Mouse (Mus musculus) embryo, embryonic 11.5 days (tissue): ENCODE data around the gene Scn1a.

ENCODE experiments used
- DNase-seq: peaks from one replicate; pipeline ENCODE4 v3.0.0-alpha.2; 2012; ENCODE audit warnings: low read depth, low spot score

The Scn1a gene

DNA sequence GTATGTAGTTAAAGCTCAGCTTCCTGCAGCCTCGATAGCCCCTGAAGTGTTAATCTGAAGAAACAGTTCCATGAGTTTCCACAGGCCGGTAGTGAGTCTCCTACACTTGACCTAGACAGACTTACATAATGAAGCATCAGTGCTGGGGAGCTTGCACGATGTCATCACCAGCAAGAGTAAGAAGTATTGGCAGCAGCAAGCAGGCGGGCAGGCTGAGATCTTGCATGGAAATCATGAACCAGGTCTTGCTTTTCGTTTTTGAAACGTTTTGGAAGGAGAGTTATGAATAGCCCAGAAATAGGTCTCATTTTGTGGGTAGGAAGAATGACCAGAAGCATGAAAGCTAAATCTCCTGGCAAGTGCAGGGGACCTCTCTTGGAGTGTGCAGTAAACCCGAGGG is at the start of gene Scn1a:
TSS of gene Scn1a (minus strand) at position 130 of the 400 bp plus-strand sequence.
- no peak for DNase-seq

DNA sequence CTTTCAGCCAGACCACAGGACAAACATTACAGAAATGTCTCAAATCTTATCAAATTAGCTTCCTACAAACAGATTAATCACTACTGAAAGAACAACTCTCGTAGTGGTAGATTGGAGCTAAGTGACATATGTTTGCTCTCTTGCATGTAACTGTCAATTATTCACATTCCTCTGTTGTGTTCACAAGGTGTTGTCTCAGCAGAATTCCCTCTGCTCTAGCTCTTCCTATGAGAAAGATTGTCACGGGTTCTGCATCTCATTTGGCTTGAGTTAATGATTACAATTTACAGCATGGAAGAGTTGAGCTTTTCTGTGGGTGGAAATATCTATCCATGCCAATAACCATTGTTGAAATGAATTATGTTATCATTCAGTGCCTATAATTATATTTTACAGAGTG is 37.8 kb upstream of the Scn1a start:
- DNase-seq = no peak

DNA sequence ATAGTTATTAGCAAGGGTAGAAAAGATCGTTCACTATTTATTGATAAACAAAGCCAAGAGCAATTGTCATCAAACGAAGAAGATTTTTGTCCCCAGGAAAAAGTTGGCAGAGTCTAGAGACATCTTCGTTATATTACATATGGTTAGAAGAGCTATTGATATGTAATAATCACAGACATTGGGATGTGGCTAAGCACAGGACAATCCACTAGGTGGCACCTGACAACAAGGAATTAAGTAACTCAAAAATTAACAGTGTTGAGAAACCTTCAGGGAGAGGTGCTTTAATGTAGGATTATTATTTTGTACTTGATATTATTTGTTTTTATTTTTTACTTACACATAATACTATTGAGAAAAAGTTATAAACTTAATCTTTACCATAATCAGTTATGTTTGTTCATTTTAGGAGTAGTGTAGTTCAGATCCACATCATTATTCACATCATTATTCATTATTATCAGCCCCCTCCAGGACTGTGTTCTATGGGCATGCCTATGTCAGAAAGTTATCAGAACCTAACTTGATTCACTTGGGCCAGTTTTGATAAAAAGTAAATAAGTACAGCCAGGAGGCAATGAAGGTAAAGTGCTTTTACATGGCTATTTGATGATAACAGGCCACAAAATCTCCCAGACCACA is 32.7 kb upstream of the Scn1a start:
- DNase-seq = peak; percentile 11

DNA sequence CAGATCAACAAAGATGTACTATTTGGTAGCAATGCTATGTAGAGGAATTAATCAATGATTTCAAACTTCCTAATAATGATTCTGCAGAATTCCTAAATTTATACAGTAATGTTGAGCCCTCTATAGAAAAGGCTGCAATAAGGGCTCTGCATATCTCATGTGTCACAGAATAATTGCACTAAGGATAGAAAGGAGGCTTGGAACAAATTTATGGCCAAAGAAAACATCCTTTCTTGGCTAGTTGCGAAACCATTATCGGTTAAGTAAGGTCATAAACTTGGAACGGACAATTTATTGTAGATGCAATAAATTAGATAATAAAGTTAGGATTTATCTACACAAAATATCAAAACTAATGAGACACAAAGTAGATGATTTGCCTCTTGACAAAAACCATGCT is 24.8 kb upstream of the Scn1a start:
- DNase-seq = no peak

DNA sequence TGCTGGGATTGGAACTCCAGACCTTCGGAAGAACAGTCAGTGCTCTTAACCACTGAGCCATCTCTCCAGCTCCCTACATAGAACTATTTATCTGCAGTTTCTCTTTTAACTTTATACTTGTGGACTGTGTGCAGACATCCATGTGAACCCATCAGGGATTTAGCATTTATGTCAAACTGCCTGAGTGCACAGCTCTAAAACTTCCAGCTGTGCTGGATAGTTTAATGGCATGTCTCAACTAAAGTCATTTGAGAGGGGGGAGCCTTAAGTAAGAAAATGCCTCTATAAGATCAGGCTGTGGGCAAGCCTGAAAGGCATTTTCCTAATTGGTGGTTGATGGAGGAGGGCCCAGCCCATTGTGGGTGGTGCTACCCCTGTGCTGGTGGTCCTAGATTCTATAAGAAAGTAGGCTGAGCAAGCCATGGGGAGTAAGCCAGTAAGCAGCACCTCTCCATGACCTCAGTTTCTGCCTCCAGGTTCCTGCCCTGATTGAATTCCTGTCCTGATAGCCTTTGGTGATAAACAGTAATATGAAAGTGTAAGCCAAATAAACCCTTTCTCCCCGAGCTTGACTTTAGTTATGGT is 24.3 kb upstream of the Scn1a start:
- DNase-seq = no peak

DNA sequence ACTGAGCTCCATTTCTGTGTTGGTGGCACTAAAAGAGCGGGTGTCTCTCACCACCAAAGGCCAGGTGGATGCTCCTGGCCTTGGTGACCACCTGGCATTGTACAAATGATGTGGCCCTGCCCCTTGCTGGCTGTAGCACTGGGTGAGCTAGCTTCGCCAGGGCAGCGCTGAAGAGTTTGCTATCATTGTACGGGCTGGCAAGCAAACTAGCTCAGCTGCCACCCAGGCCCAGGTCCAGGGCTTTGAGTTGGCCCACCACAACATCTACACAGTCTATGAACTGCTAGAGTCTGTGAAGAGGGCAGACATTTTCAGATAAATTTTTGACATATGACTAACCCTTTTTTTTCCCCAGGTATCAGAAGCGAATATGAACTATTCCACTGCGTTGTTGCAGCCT is 23.3 kb upstream of the Scn1a start:
- DNase-seq = no peak

DNA sequence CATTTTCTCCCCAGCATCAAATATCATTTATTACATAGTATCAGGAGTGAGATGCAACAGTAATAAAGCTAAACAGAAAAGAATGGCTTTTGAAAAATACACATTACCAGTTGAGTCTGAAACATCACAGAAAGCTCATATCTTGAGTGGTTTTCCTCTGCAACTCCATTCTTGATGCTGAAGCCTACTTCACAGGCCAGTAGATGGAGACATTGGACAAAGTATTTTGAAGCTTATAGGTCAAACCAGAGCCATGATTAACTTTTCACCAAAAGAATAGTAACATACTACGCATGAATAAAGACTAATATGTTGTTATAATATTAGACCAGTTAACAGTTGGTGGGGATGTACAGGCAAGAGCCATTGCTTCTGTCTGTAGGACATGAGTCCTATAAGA is 21.8 kb upstream of the Scn1a start:
- no peak for DNase-seq

DNA sequence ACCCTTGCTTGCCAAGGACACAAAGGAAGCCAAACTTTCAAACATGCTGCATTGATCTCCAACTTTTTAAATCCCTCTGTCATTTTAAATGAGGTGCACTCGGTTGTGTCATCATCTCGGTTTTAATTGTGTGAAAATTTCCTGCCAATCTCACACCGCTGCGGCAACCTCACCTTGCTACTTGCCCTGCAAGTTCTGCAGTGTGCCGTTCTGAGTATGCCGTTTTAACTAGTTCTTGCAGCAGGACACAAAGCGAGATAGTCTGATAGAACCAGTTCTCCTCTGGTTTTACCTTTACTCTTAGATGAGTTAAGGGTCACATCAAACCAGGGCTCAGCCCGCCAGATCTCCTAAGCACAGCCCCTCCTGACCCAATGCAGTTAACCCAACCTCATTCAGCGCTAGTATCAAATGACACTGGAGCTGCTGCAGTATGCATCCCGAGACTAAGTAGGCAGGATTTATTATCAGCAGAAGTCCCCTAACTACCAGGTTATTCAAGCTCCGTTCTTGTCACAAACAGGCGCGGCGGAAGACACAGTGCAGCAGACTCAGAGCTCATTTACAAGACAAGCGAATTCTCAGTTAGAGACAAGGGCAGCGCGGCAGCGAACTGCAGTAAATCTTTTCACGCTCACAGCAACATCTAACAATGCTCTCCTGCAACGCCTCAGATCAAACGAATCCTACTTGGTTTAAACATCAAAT is 722 bp downstream of the Scn1a start:
- peak; percentile 35 for DNase-seq

DNA sequence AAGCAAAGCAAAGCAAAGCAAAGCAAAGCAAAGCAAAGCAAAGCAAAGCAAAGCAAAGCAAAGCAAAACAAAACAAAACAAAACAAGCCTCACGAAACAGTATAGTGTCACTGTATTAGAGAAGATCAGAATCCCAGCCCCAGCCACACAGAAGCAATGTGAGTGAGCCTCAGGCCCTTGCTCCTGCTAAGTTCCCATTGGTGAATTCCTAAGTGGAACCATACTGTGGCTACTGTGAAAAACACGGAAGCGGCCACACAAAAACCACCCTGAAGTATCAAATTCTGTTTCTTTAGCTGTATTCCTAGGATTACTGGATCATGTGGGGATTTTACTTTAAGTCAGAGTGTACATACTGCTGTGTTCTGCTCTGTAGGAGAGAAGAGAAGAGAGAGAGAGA is 4.4 kb downstream of the Scn1a start:
- no peak for DNase-seq

DNA sequence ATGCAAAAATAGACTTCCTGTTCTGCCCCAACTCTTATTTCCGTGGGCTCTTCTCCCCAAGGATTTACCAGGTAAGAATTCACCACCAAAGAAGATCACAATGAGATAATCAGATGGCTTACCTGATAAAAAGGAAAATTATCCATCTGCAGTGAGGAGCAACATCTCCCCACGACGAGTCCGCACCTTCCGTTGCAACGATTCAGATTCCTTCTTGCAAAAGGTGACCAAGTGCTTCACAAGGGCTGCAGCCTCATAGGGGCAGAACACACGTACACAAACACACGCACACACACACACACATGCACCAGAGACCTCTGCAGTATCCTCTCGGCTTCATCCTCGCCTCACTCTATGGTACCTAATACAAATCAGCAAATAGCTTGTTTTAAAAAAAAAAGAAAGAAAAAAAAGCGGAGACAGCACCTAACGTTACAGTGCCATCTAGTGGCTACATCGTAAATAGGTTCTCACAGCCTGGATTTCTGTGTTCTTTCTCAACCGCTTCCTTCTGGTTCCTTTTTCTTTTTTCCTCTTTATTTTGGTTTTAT is 30.8 kb downstream of the Scn1a start:
- peak; percentile 48 for DNase-seq

DNA sequence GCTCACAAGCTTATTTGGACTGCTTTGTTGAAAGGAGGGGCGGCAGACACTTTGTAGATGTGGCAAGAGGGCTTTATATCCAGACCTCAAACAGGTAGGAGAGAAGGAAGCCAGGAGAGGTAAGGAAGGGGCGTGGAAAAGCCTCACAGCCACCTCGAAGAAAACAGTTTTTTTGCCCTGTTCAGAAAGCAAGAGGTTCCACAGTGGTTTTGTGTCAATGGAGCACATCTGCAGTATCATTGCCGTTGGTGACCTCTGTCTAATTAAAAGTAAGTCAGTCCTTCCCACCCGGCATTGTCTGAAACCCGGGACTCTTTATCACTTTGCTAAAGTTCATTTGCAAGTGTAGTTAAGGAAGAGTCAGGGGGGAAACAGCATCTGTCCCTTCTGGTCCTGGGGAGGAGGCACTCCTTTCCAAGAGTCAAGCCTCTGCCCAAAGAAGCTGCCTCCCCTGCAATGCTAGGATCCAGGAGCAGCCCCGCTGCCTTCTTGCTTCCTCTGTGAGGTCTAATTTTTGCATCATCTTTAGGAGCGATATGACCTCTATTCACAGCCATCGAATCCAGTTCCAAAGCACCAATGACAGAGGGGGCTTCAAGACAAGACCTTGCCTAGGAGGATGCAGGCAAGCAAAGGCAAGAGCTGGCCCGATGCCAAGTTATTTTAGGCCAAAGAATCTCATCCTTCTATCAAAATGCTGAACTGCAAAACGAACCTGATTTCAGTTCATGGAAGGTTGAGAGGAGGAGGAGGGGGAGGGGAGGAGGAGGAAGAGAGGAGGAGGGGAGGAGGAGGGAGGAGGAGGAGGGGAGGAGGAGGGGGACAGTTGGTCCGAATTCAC is 31.5 kb downstream of the Scn1a start:
- DNase-seq = peak; percentile 19

DNA sequence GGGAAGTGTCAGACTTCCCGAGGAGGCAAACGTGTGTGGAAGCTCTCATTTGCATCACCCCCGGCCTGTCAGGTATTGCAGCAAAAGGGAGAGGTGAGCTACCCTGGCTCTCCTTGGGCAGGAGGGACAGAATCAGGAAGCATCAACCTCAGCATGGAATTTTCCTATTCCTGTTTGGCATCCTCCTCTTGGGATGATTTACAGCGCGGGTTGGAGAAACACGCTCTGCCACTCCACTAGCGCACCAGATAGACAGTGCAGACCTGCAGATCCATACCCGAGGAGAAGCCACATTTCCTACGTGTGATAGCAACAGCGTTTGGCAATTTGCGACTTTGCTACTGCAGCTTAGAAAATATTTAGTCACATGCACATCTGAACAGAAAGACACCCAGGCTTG is 32.2 kb downstream of the Scn1a start:
- DNase-seq = no peak

DNA sequence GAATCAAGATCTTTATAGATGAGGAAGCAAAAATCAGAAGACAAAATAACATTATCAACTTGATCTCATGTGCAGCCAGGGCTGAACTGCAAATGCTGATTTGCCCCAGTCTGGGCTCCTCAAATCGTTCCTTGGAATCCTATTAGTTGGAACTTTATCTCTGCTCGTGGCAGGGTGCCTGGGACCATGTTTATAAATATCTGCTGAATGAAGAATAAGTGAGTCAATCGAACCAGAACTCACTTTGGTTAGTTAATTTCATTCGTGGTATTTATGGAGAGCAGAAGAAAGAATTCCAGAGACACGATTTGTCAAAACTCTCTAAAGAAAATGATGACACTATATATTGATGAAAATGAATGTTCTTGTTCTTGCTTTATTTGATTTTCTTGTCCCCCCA is 48.1 kb downstream of the Scn1a start:
- no peak for DNase-seq

DNA sequence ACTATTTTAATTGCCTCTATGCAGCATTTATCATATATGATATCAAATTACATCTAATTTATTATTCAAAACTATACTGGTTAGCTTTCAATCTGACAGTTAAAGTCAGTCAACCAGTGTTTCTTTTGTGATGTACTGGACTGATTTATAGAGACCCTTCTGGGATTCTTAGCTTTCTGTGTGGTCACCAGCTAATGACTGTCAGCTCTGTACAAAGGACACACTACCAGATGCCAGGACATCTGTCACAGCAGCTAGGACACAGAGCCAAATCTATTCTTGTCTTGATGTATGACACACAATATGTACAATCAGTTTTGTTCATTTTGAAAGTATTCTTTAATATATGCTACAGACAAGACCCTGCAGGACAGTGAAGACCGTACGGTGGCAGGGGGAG is 72.7 kb downstream of the Scn1a start:
- no peak for DNase-seq

DNA sequence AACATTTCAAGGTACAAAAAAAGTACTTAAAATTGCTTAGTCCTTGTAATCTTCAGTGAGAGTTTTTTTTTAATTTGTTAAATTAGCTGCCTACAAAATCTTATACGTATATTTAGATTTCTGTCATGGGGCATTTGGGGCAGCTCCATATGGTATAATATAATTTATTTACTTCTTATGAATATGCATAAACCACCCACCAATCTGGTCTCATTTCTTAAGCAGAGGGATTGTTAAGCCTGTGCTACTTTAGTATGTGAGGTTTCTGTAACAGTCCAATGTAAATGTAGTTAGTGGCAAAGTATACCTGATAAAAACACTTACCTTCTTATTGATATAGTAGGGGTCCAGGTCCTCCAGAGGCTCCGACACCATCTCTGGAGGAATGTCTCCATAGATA is 90.0 kb downstream of the Scn1a start:
- DNase-seq = no peak

DNA sequence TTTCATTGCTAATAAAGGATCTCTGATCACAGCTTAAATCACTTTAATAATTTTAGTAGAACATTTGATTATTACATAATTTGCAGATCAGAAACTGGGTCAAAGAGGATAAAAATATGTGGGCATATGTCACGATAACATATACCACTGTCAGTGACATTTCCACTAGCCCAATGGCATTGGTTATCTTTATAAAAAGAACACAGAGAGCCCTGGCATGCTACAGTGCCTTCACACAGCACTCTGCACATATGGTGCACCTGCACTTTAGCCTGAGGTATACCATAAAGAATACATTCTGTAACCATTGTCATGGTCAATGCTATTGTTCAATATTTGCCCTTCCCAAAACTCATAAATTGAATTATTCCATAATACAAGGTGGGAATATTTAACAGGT is 94.0 kb downstream of the Scn1a start:
- DNase-seq = no peak

DNA sequence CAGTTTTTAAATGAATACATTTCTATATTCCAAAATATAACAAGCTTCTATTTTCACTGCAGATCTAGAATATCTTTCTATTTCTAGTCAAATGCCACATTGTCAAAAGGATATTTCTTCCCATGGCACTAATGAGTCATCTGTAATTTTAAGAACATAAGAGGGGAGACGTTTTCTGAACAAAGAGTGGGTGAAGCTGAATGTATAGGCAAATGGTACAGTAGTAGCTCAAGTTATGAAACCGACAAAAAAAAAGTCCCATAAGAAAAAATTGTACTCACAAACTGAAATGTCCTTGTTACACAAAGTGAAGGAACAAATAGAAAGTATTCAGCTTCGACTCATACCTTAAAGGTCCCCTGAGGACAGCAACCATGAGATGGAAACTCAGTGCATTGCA is 94.5 kb downstream of the Scn1a start:
- DNase-seq = no peak

DNA sequence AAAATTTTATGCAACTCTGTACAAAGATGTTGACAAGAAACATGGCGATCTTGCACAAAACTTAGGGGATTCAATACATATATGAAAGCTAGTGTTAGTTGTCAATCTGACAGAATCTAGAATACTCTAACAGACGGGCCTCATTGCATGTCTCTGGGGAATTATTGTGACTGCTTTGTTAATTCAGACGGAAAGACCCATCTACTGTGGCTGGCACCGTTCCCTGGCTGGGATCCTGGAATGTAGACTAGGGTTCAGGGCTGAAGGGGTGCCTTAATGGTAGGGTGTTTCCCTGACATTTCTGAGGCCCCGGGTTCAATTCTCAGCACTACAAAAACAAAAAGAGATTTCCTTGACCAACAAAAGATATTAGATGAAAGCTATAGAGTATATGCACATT is 103.2 kb downstream of the Scn1a start:
- DNase-seq = no peak

DNA sequence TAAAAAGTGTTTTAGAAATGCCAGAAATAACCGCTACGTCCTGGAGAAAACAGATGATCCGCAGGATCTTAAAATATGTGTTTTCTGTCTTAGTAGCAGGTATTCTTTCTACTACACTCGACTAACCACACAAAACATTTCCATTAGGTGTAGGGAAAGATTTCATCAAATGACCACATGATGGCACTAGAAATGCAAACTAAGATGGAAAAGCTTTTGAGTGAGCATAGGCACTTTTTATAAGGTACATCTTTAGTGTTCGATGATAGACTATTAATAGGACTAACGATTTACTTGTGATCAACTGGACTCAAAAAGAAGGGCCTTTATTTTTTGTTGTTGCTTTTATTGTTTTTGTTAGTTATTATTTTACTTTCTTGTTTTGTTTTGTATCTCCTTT is 104.2 kb downstream of the Scn1a start:
- no peak for DNase-seq

DNA sequence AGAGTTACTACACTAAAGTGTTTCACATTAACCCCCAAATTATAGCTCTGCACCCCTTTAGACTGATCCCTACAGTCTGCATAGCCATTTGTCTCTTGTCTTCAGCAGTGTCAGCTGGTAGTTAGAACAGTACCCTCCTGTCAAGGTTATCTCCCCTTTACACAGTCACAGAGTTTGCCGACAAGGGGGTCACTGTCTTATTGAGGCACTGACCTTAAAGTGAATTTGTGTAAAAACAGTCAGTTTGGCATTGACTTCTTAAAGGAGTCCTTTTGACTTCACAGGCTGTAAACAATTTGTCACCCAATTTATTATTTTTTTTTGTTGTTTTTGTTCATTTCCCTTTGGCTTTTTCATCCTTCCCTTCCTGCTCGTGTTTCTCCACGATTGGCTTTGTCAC is 168.1 kb downstream of the Scn1a start:
- no peak for DNase-seq

DNA sequence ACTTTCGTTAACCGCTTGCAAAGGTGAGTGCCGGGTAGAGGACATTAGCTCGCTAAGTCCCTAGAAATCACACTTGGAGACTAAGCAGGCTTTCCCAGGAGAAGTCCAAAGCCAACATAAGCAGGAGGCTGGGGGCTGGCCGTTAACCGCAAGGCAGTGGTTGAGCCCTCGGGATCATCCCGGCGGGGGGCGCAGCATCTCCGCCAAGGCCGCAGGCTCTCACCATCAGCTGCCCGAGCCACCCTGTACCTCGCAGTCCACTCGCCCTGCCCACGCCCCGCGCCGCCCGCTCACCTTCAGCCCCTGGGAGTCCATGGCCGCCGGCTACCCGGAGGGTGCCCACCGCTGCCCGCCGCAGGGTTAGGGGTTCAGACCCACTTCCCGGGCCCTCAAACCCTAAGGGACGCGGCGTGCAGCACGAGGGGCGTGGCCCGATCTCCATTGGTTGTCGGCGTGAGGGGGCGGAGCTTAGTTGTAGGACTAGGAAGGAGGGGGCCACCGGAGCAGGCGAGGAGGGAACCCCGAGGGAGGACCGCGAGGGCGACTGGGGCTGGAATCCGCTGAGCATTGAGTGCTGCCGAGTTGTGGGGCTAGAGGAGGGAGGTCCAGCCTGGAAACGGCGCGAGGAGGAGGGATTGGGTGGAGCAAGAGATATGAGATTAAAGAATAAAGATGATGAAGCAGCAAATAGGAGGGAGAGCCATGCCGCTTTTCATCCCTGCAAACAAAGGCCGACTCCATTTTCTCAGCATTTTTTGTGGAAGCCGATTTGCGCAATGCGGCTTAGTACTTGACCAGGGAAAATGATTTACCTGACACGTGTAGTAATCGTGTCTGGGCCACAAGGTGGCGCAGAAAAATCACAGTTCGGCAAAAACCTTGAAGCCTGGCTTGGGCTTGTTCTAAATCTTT is 184.2 kb downstream of the Scn1a start, which contains the start of gene Ttc21b:
TSS of gene Ttc21b (minus strand) at position 398 of the 912 bp plus-strand sequence.
- DNase-seq = peak; percentile 94
